Mouse (Mus musculus) cerebellum, postnatal 36 days (tissue): ENCODE results near the gene Tango2.

ENCODE experiments used
- DNase-seq, 2 experiments: peaks; one replicate each; pipeline ENCODE4 v3.0.0; 2021 to 2022; ENCODE audit warnings: mixed read lengths in 2 of 2

Gene Tango2

GRCm38 (mm10) chr16:18383045-18383726 lies 35.3 kb upstream of the Tango2 start:
- peak; percentile 45 to 58 for DNase-seq

- no peak for DNase-seq
Observed at GRCm38 (mm10) chr16:18381621-18382258, 33.8 kb upstream of the Tango2 start.

- DNase-seq = no peak
Observed at GRCm38 (mm10) chr16:18380495-18381063, 32.7 kb upstream of the Tango2 start.

- no peak for DNase-seq
Observed at GRCm38 (mm10) chr16:18379338-18380001, 31.6 kb upstream of the Tango2 start.

GRCm38 (mm10) chr16:18378489-18378888 lies 30.6 kb upstream of the Tango2 start:
- no peak for DNase-seq

GRCm38 (mm10) chr16:18377203-18377602 lies 29.3 kb upstream of the Tango2 start:
- DNase-seq = no peak

- no peak for DNase-seq
Observed at GRCm38 (mm10) chr16:18376297-18376954, 28.5 kb upstream of the Tango2 start.

GRCm38 (mm10) chr16:18373632-18374031 lies 25.7 kb upstream of the Tango2 start:
- DNase-seq = no peak

GRCm38 (mm10) chr16:18370197-18370596 lies 22.3 kb upstream of the Tango2 start:
- no peak for DNase-seq

GRCm38 (mm10) chr16:18366849-18367248 lies 18.9 kb upstream of the Tango2 start:
- no peak for DNase-seq

GRCm38 (mm10) chr16:18362948-18363347 lies 15.0 kb upstream of the Tango2 start:
- no peak for DNase-seq

GRCm38 (mm10) chr16:18360151-18360805 lies 12.4 kb upstream of the Tango2 start:
- DNase-seq = peak; percentile 68 to 76

GRCm38 (mm10) chr16:18357977-18358376 lies 10.1 kb upstream of the Tango2 start:
- DNase-seq = no peak

GRCm38 (mm10) chr16:18356961-18357360 lies 9.1 kb upstream of the Tango2 start:
- DNase-seq = no peak

GRCm38 (mm10) chr16:18353106-18353505 lies 5.2 kb upstream of the Tango2 start:
- no peak for DNase-seq

GRCm38 (mm10) chr16:18351313-18352055 lies 3.6 kb upstream of the Tango2 start:
- peak; percentile 70 to 72 for DNase-seq

GRCm38 (mm10) chr16:18349761-18350325 lies 1.9 kb upstream of the Tango2 start:
- peak in 1 of 2 experiments; percentile 12 for DNase-seq

- peak; percentile 49 to 52 for DNase-seq
Observed at GRCm38 (mm10) chr16:18348601-18349175, 785 bp upstream of the Tango2 start.

GRCm38 (mm10) chr16:18345243-18345642 lies 2.7 kb downstream of the Tango2 start:
- peak; percentile 92 to 96 for DNase-seq

- DNase-seq = peak; percentile 93 to 96
Observed at GRCm38 (mm10) chr16:18343778-18344177, 4.1 kb downstream of the Tango2 start.
